Mouse (Mus musculus) stomach, postnatal 0 days (tissue): ENCODE measurements around the gene Ermn. TPM values are rescaled to one million over a fixed set of nuclear protein-coding genes. Genes with fewer than 3 reads are reported as not detected.

Source experiments
- ATAC-seq: fragments of 200-750 bp; cut with Nextera tagmentation; 2 replicates; pipeline ENCODE4 v1.8.0; 2017; ENCODE audit not compliant: low FRiP score, low TSS enrichment
- DNase-seq: peaks from one replicate; pipeline ENCODE4 v3.0.0-alpha.2; 2016; ENCODE audit warnings: low spot score
- H3K27ac ChIP-seq: fragments of 300-500 bp; sonication (generic); replicated peaks from 2 replicates; pipeline ENCODE4 v1.5.1; 2014; ENCODE audit warnings: mild to moderate bottlenecking, control low read depth
- H3K27me3 ChIP-seq: fragments of 300-500 bp; sonication (generic); 2 replicates; pipeline ENCODE4 v1.6.1; 2014; ENCODE audit warnings: low read length; ENCODE audit not compliant: control insufficient read depth, insufficient read depth
- H3K36me3 ChIP-seq: fragments of 300-500 bp; sonication (generic); 2 replicates; pipeline ENCODE4 v1.6.1; 2014; ENCODE audit warnings: low read length, mixed read lengths; ENCODE audit not compliant: control insufficient read depth, insufficient read depth
- H3K4me1 ChIP-seq: fragments of 300-500 bp; sonication (generic); replicated peaks from 2 replicates; pipeline ENCODE4 v1.6.1; 2014; ENCODE audit warnings: antibody characterized with exemption; ENCODE audit not compliant: control insufficient read depth, insufficient read depth
- H3K4me2 ChIP-seq: fragments of 300-500 bp; sonication (generic); replicated peaks from 2 replicates; pipeline ENCODE4 v1.6.1; 2014; ENCODE audit warnings: low read depth, mild to moderate bottlenecking, control low read depth, moderate library complexity
- H3K4me3 ChIP-seq: fragments of 300-500 bp; sonication (generic); 2 replicates; pipeline ENCODE4 v1.5.1; 2014; ENCODE audit warnings: low read depth, low read length, control low read depth
- H3K9ac ChIP-seq: fragments of 300-500 bp; sonication (generic); 2 replicates; pipeline ENCODE4 v1.6.1; 2014; ENCODE audit warnings: mild to moderate bottlenecking, low read length, control low read depth, mixed read lengths
- H3K9me3 ChIP-seq: fragments of 300-500 bp; sonication (generic); 2 replicates; pipeline ENCODE4 v1.6.1; 2016; ENCODE audit warnings: low read length; ENCODE audit not compliant: control insufficient read depth
- CTCF ChIP-seq: IDR thresholded peaks from 2 replicates; pipeline ENCODE4 v1.5.1; 2016; ENCODE audit warnings: antibody characterized with exemption, low read depth, mild to moderate bottlenecking, moderate library complexity
- EP300 ChIP-seq: optimal IDR thresholded peaks from 2 replicates; pipeline ENCODE3; 2016; ENCODE audit warnings: antibody characterized with exemption
- WGBS: fragments of 180-500 bp; shearing (Covaris S2); extraction: QIAGEN DNeasy Blood & Tissue Kit; methylation state at CpG from one replicate; pipeline ENCODE4 v1.1.7; 2014; 5-methylcytosine and 5-hydroxymethylcytosine counted together
- polyA plus RNA-seq: library from polyadenylated mRNA; unstranded; fragments of >200 nt; fragmentation: Nextera tagmentation; extraction: Ambion mirVana; gene quantifications from 2 replicates; pipeline ENCODE4 v1.2.1, GENCODE M21; 2015

Ermn gene
- polyA plus RNA-seq = 0.07 TPM in 2 replicates

- no peak for DNase-seq
- 50% methylated on average over 7 of the region's 7 CpGs for WGBS
- H3K36me3 ChIP-seq = no peaks in the 10 kb centered on the region
- no peak for TF ChIP-seq CTCF
- no peak for TF ChIP-seq EP300
- no peak within 1 kb of the TSS for H3K27ac ChIP-seq
- no peaks in the 10 kb centered on the region for H3K4me1 ChIP-seq
- H3K9ac ChIP-seq = no peak within 1 kb of the TSS
- ATAC-seq = no peak
- H3K9me3 ChIP-seq = no peaks in the 10 kb centered on the region
- no peak within 1 kb of the TSS for H3K4me2 ChIP-seq
- H3K4me3 ChIP-seq = no peak within 1 kb of the TSS
- H3K27me3 ChIP-seq = no peaks in the 10 kb centered on the region
Measured at GRCm38 (mm10) chr2:58052821-58053581, at the start of gene Ermn. TSS of gene Ermn (minus strand) at chr2:58052864.

GRCm38 (mm10) chr2:58094818-58095217 lies 42.2 kb upstream of the Ermn start:
- DNase-seq = no peak
- Histone ChIP-seq H3K27me3 (no peaks in the 10 kb centered on the region), H3K36me3 (no peaks in the 10 kb centered on the region), H3K4me1 (no peaks in the 10 kb centered on the region), H3K9ac (no peak overlapping the region), H3K4me2 (no peak overlapping the region), H3K4me3 (no peak overlapping the region), H3K27ac (no peak overlapping the region), H3K9me3 (no peaks in the 10 kb centered on the region)
- ATAC-seq = no peak
- TF ChIP-seq CTCF (no peak), EP300 (no peak)
- 48% methylated on average over 1 of the region's 1 CpGs for WGBS

GRCm38 (mm10) chr2:58086420-58086819 lies 33.8 kb upstream of the Ermn start:
- no peak for ATAC-seq
- 88% methylated on average over 1 of the region's 1 CpGs for WGBS
- TF ChIP-seq EP300 (no peak), CTCF (no peak)
- H3K4me2 ChIP-seq = no peak overlapping the region
- DNase-seq = no peak
- no peaks in the 10 kb centered on the region for H3K4me1 ChIP-seq
- no peak overlapping the region for H3K27ac ChIP-seq
- no peak overlapping the region for H3K4me3 ChIP-seq
- no peak overlapping the region for H3K9ac ChIP-seq
- H3K27me3 ChIP-seq = no peaks in the 10 kb centered on the region
- H3K9me3 ChIP-seq = no peaks in the 10 kb centered on the region
- H3K36me3 ChIP-seq = no peaks in the 10 kb centered on the region

GRCm38 (mm10) chr2:58079849-58080248 lies 27.2 kb upstream of the Ermn start:
- H3K9me3 ChIP-seq = no peaks in the 10 kb centered on the region
- TF ChIP-seq CTCF (no peak), EP300 (no peak)
- H3K4me1 ChIP-seq = no peaks in the 10 kb centered on the region
- no peak overlapping the region for H3K4me2 ChIP-seq
- no peak for DNase-seq
- H3K4me3 ChIP-seq = no peak overlapping the region
- H3K36me3 ChIP-seq = no peaks in the 10 kb centered on the region
- no peak overlapping the region for H3K9ac ChIP-seq
- no peak for ATAC-seq
- WGBS = 37% methylated on average over 1 of the region's 1 CpGs
- H3K27me3 ChIP-seq = no peaks in the 10 kb centered on the region
- H3K27ac ChIP-seq = no peak overlapping the region

DNA sequence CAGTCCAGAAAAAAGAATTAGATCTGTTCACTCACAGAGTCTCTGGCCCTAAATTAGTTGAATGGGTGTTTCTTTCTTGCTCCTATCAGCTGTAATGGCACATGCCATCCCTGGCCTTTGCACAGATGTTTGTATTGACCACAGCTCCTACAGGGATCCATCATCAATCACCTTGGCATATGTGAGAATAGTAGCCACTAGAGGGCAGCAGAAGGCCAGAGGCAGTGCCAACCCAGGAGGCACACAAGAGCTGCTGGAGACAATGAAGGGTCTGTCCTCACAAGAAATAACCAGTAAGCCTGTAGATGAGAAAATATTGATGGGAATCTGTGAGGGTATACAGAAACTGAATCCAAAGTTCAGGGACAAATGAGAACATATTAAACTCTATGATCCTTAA lies 2.7 kb upstream of the Ermn start:
- DNase-seq (peak; percentile 50), ATAC-seq (no peak)

DNA sequence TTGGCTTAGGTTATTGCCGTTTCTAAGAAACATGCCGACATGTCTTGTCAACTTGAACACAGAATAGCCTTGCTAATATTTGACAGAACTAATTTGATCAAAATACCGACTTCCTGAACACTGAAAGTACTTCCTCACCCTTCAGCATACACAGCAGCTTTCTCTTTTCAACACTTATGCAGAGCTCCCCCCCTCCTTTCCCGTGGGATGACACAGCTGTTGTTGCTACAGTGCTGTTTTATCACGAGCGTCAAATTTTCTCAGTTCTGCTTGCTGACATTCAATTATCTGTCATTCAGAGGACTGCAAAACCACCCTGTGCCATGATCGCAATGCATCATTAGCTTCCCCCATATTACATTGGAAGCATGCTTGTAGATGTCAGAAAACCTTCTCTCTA lies 10.8 kb downstream of the Ermn start:
- DNase-seq (no peak), ATAC-seq (no peak)
- no peaks in the 10 kb centered on the region for H3K9me3 ChIP-seq

More for the DNA sequence above, 2.7 kb upstream of the Ermn start:
- Histone ChIP-seq H3K4me2 (no peak overlapping the region), H3K9me3 (no peaks in the 10 kb centered on the region), H3K36me3 (no peaks in the 10 kb centered on the region), H3K27me3 (no peaks in the 10 kb centered on the region), H3K9ac (no peak overlapping the region), H3K4me1 (no peaks in the 10 kb centered on the region), H3K27ac (no peak overlapping the region), H3K4me3 (no peak overlapping the region)
- peak; percentile 92 for TF ChIP-seq CTCF
- TF ChIP-seq EP300 = no peak

More for the DNA sequence above, 10.8 kb downstream of the Ermn start:
- Histone ChIP-seq H3K9ac (no peak overlapping the region), H3K4me3 (no peak overlapping the region), H3K27me3 (no peaks in the 10 kb centered on the region), H3K27ac (no peak overlapping the region), H3K4me1 (no peaks in the 10 kb centered on the region), H3K36me3 (no peaks in the 10 kb centered on the region), H3K4me2 (no peak overlapping the region)
- TF ChIP-seq CTCF (no peak), EP300 (no peak)
- 55% methylated on average over 7 of the region's 7 CpGs for WGBS
